ENCODE assay signal across 29 mouse cellular contexts in the genomic region with DNA sequence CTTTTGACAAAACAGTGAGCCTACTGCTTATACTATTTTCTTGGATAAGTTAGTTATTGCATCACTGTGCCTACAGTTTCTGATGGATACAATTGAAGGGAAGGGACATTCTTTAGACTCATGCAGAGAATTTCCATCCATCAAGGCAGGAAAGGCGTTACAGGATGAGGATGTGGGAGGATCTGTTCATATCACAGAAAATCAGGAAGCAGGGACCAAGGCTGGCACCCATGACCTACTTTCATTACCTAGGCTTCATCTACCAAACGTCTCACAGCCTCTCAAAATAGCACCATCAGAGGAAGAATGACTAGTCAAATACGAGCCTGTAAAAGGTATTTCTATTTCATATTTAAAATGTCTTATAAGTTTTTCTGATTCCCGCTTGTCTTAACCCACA. TPM values are rescaled to one million over a fixed set of nuclear protein-coding genes. Genes with fewer than 3 reads are reported as not detected.
DNase-seq lines count a peak whose midpoint lies in the region; ATAC-seq and TF ChIP-seq lines count a peak whose summit lies in the region.
"Had no signal": no experiment of that assay in that cellular context is flagged by ENCODE, and none has a peak within 500 bp of the region (broad histone marks: within the 10 kb centered on the region; RNA-seq: fewer than 3 reads in every experiment).

No protein-coding gene starts in this region.

- H3K4me3 ChIP-seq in heart, postnatal 0 days (ENCODE audit: low read depth, low read length) = no peak overlapping the region
- H3K4me3 ChIP-seq in heart, embryonic 11.5 days (ENCODE audit: low read depth, low read length) = no peak overlapping the region
- H3K4me3 ChIP-seq in megakaryocyte, embryonic 14.5 days (replicated peaks) = peak overlapping the region; percentile 64
- H3K4me3 ChIP-seq: forebrain, embryonic 13.5 days; kidney, embryonic 15.5 days; liver, embryonic 12.5 days; midbrain, embryonic 12.5 days; myocyte; neural tube, embryonic 12.5 days had no signal

- DNase-seq in heart, adult 11 months = peak; percentile 91
- no peak for DNase-seq in heart, postnatal 36 days
- peak; percentile 8 for DNase-seq in heart, postnatal 0 days (ENCODE audit: low spot score)
- DNase-seq in cerebellum, adult 8-10 months = no peak
- DNase-seq: adrenal gland, postnatal 14 days; cerebellum, adult 18-20 months; cerebellum, postnatal 14 days; gastrocnemius, postnatal 14 days; kidney, postnatal 36 days; left cerebral cortex, postnatal 4 days; liver, postnatal 0 days; lung, postnatal 14 days; right cerebral cortex, adult 18-20 months; spleen, adult 18-20 months; thymus, adult 2 months; thymus, postnatal 4 days had no signal

- no peaks in the 10 kb centered on the region for H3K4me1 ChIP-seq in heart, postnatal 0 days (ENCODE audit: control insufficient read depth, insufficient read depth)
- H3K4me1 ChIP-seq in heart, embryonic 11.5 days (ENCODE audit: control insufficient read depth, insufficient read depth, low read length) = no peaks in the 10 kb centered on the region
- H3K4me1 ChIP-seq in megakaryocyte, embryonic 14.5 days = peaks cover 12% of the 10 kb centered on the region
- H3K4me1 ChIP-seq: forebrain, embryonic 13.5 days; kidney, embryonic 15.5 days; liver, embryonic 12.5 days; midbrain, embryonic 12.5 days; neural tube, embryonic 12.5 days had no signal

- TF ChIP-seq EP300 in heart, postnatal 0 days (IDR thresholded peaks at IDR 0.05; ENCODE audit: low read depth) = peak; percentile 88

- no peaks in the 10 kb centered on the region for H3K9me3 ChIP-seq in heart, postnatal 0 days (replicated peaks; ENCODE audit: control insufficient read depth, low read length)
- no peaks in the 10 kb centered on the region for H3K9me3 ChIP-seq in heart, embryonic 11.5 days (replicated peaks; ENCODE audit: control insufficient read depth, low read length)
- 0 out of 2 replicates have a peak, but pooled peaks cover 3% of the 10 kb centered on the region for H3K9me3 ChIP-seq in megakaryocyte, embryonic 14.5 days
- H3K9me3 ChIP-seq: forebrain, embryonic 13.5 days; kidney, embryonic 15.5 days; liver, embryonic 12.5 days; midbrain, embryonic 12.5 days; neural tube, embryonic 12.5 days had no signal

- no peaks in the 10 kb centered on the region for H3K36me3 ChIP-seq in heart, postnatal 0 days (replicated peaks; ENCODE audit: control insufficient read depth, insufficient read depth, low read length)
- H3K36me3 ChIP-seq in heart, embryonic 11.5 days (ENCODE audit: control insufficient read depth, insufficient read depth, low read length) = no peaks in the 10 kb centered on the region
- no peaks in the 10 kb centered on the region for H3K36me3 ChIP-seq in megakaryocyte, embryonic 14.5 days (replicated peaks; ENCODE audit: low read length)
- H3K36me3 ChIP-seq: kidney, embryonic 15.5 days; liver, embryonic 12.5 days; midbrain, embryonic 12.5 days; neural tube, embryonic 12.5 days had no signal

- no peak overlapping the region for H3K4me2 ChIP-seq in heart, postnatal 0 days (ENCODE audit: low read depth, low read length)
- no peak overlapping the region for H3K4me2 ChIP-seq in heart, embryonic 11.5 days
- H3K4me2 ChIP-seq: forebrain, embryonic 13.5 days; hindbrain, embryonic 14.5 days; kidney, embryonic 15.5 days; liver, embryonic 12.5 days; midbrain, embryonic 12.5 days; neural tube, embryonic 12.5 days had no signal

- H3K27ac ChIP-seq in heart, postnatal 0 days (ENCODE audit: low read depth) = peak overlapping the region; percentile 61
- no peak overlapping the region for H3K27ac ChIP-seq in heart, embryonic 11.5 days (ENCODE audit: low read depth, low read length)
- H3K27ac ChIP-seq: forebrain, embryonic 13.5 days; hindbrain, embryonic 14.5 days; kidney, embryonic 15.5 days; liver, embryonic 12.5 days; midbrain, embryonic 12.5 days; neural tube, embryonic 12.5 days; stomach, postnatal 0 days had no signal

- TF ChIP-seq CTCF in heart, postnatal 0 days (IDR thresholded peaks at IDR 0.05; ENCODE audit: low read depth) = no peak

- WGBS in heart, postnatal 0 days = 33% methylated on average over 4 of the region's 4 CpGs
- WGBS in heart, embryonic 11.5 days (ENCODE audit: insufficient replicate concordance) = 53% methylated on average over 4 of the region's 4 CpGs

- peak; percentile 57 for ATAC-seq in heart, postnatal 0 days (ENCODE audit: insufficient read depth, low read depth)
- ATAC-seq in heart, embryonic 11.5 days (replicated peaks; ENCODE audit: insufficient number of reproducible peaks, low FRiP score, low TSS enrichment) = no peak
- ATAC-seq in megakaryocyte, adult 5-6 weeks (ENCODE audit: poor library complexity, severe bottlenecking) = no peak
- ATAC-seq: forebrain, embryonic 13.5 days; intestine, postnatal 0 days; liver, embryonic 12.5 days; liver, postnatal 0 days had no signal

- intact Hi-C loops in heart, postnatal 36 days (cut with DNase I) = no loop called here

- no peaks in the 10 kb centered on the region for H3K27me3 ChIP-seq in heart, postnatal 0 days (ENCODE audit: control insufficient read depth, insufficient read depth, low read length)
- H3K27me3 ChIP-seq in heart, embryonic 11.5 days (ENCODE audit: control insufficient read depth, insufficient read depth, low read length) = no peaks in the 10 kb centered on the region
- no peaks in the 10 kb centered on the region for H3K27me3 ChIP-seq in megakaryocyte, embryonic 14.5 days (replicated peaks)
- H3K27me3 ChIP-seq: forebrain, embryonic 13.5 days; kidney, embryonic 15.5 days; liver, embryonic 12.5 days; midbrain, embryonic 12.5 days; neural tube, embryonic 12.5 days had no signal

- H3K9ac ChIP-seq in heart, postnatal 0 days (replicated peaks; ENCODE audit: low read depth, low read length) = no peak overlapping the region
- no peak overlapping the region for H3K9ac ChIP-seq in heart, embryonic 11.5 days (ENCODE audit: low read depth, low read length)
- H3K9ac ChIP-seq: forebrain, embryonic 13.5 days; hindbrain, embryonic 14.5 days; kidney, embryonic 15.5 days; liver, embryonic 12.5 days; liver, postnatal 0 days; midbrain, embryonic 12.5 days; neural tube, embryonic 12.5 days had no signal

RNA-seq across cellular contexts. Expression of a gene that starts 56.4 kb away (rescaled TPM):
- 1 to 10 TPM; 4.9 to 6.8 TPM for total RNA-seq in heart, postnatal 36 days (2021)
- total RNA-seq in heart, postnatal 0 days (2014; rRNA removed; ENCODE audit: low replicate concordance) = 6.0 and 7.5 TPM in 2 replicates
- 3.0 and 3.5 TPM in 2 replicates for polyA plus RNA-seq in heart, postnatal 0 days (2015; fragmentation: Nextera tagmentation; extraction: Ambion mirVana)
- 1.7 and 2.0 TPM in 2 replicates for polyA plus RNA-seq in heart, embryonic 11.5 days (2014; fragmentation: Nextera tagmentation; extraction: Ambion mirVana)
- 0.30 TPM in 1 of 2 replicates, not detected in the other for polyA plus RNA-seq in megakaryocyte, embryonic 14.5 days (2012; ENCODE audit: insufficient read depth, low replicate concordance)
- not detected in 2 replicates for total RNA-seq in megakaryocyte, adult 5-6 weeks (2015)
- not detected in 2 replicates for total RNA-seq in megakaryocyte, adult 5-6 weeks (2017)
- total RNA-seq: megakaryocyte progenitor cell, adult 5-6 weeks had no signal

Comparison
In these comparisons a context has a peak if more than half of its experiments do, and no peak if none do; other contexts are left out.
1. DNase-seq: peak in heart, adult 11 months (single experiment) and heart, postnatal 0 days (single experiment); none in heart, postnatal 36 days (0 of 2) and cerebellum, adult 8-10 months (single experiment).